Mouse (Mus musculus) C2C12 (cell line): ENCODE data around the gene Kctd11.

ENCODE experiments used
- CTCF ChIP-seq: IDR thresholded peaks from one replicate; pipeline ENCODE4 v1.5.1; 2011; ENCODE audit not compliant: control insufficient read depth, insufficient read depth, insufficient read length
- MAX ChIP-seq: IDR thresholded peaks from one replicate; pipeline ENCODE4 v1.6.1; 2011; ENCODE audit warnings: mild to moderate bottlenecking, control low read depth

GRCm38 (mm10) chr11:69876186-69876585 lies 5.0 kb downstream of the Kctd11 start:
- no peak for TF ChIP-seq CTCF
- no peak for TF ChIP-seq MAX
